Mouse (Mus musculus) cerebellum, adult 11-12 months (tissue): ENCODE measurements around the gene Smo.

Experiments used
- DNase-seq: peaks from one replicate; pipeline ENCODE4 v3.0.0; 2022

The Smo gene

DNA sequence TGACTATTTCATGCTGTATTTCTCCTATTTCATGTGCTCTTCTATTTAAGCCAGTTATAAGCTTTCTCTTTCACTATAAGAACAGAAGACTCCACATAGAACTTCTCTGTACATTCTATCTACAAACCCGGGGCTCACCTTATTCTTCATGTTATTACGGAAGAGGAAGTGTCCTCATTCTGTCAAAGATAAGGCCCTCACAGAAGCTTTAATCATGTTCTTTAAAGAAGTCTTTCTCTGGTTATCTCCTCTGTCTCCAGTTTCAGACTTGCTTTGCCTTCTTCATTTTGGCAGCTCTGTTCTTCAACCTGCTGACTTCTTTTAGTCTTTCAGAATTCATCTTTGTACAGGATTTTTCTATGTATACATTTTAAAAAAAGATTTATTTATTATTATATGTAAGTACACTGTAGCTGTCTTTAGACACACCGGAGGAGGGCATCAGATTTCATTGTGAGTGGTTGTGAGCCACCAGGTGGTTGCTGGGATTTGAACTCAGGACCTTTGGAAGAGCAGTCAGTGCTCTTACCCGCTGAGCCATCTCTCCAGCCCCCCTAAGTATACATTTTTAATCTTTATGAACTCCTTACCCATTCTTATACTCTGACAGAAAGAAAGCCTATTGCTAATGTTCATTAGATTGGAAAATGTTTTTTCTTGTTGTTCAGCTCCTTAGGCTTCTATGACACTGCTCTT is 41.4 kb downstream of the Smo start:
- no peak for DNase-seq

GRCm38 (mm10) chr6:29777238-29777555 is 41.9 kb downstream of the Smo start:
- DNase-seq = no peak

GRCm38 (mm10) chr6:29780082-29780481 is 44.8 kb downstream of the Smo start:
- no peak for DNase-seq

DNA sequence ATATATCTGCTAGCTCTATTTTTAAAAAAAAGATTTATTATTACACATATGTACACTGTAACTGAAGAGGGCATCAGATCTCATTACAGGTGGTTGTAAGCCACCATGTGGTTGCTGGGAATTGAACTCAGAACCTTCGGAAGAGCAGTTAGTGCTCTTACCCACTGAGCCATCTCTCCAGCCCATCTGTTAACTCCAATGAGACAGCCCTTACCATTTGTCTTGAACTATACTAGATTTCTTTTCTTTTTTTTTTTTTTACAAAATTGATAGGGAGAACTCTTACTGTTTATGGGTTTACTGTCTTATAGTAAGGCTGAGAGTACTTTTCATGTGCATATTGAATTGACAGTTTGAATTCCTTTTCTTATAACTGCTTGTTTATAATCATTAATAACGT is 45.3 kb downstream of the Smo start:
- DNase-seq = no peak

GRCm38 (mm10) chr6:29782239-29782638 is 46.9 kb downstream of the Smo start:
- no peak for DNase-seq

DNA sequence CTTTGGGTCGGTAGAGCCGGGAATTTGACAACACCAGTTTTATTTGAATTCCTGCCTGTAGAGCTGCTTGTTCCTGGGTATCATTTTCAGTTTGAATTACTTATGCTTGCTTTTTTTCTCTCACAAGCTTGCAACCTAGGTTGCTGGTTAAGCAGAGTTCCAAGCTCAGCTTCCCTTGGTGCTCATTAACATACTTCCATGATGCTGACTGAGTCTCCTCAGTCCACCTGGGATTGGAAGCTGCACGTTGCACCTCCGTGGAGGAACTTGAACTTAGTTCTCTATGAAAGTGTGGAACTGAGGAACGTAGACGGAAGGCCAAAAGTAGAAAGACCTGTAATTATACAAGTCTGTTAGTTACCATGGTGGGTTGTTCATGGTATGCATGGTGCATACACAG is 48.7 kb downstream of the Smo start:
- no peak for DNase-seq

GRCm38 (mm10) chr6:29784413-29785021 is 49.2 kb downstream of the Smo start:
- DNase-seq = no peak

DNA sequence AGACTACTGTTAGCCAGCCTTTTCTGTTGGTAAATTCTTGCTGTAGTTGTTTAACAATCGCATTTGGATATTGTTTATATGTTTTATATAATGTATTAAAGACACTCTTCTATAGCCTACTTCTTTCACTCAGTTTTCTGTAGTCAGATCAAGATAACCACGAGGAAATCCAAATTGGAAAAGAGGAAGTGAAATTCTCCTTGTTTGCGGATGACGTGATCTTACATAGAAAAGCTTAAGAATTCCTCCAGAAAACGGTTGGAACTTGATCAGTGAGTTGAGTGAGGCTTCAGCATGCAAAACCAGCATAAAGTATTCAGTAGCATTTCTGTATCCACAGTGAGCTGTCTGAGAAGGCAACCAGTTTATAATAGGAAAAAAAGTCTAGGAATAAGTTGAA is 50.5 kb downstream of the Smo start:
- DNase-seq = no peak

DNA sequence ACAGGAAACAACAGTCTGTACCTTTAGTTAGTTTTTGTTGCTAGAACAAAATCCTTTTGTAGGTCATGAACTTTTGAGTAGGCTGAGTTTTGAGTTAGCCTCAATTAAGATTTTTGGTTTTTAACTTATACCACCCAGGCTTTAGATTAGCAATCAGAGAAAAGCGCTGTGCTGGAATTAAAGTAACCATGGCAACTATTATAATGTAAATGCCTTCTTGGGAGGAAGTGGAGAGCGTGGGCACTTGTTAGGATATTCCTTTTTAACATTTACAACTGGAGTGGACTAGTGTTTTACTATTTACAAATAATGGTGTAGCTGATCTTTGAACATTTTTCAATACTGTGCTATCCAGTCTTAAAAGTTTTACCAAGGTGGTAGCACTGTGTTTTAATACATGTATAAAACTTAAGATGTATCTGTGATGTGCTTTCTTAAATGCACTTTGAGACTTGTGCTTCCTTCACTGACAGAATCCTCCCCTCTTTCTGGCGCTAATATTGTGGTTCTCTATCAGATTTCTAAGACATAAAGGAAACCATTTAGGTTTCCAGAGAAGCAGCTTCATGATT is 53.6 kb downstream of the Smo start:
- no peak for DNase-seq

- DNase-seq = no peak
Measured at GRCm38 (mm10) chr6:29790014-29790698, 54.9 kb downstream of the Smo start.

DNA sequence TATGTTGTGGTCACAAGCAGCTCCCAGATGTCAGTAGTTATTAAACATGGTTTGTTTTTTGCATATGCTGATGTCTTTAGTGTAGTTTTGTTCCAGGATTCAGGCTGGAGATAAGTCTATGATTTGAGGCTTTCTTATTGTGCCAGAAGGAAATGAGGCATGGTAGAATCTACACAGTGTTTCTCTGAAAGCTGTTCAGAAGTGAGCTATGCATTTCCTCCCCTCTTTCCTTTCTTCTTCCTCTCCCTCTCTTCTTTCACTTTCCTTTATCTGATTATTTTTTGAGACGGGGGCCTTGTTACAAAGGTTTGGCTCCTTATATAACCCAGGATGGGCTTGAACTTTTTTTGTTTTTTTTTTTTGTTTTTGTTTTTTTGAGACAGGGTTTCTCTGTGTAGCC is 58.2 kb downstream of the Smo start:
- no peak for DNase-seq

DNA sequence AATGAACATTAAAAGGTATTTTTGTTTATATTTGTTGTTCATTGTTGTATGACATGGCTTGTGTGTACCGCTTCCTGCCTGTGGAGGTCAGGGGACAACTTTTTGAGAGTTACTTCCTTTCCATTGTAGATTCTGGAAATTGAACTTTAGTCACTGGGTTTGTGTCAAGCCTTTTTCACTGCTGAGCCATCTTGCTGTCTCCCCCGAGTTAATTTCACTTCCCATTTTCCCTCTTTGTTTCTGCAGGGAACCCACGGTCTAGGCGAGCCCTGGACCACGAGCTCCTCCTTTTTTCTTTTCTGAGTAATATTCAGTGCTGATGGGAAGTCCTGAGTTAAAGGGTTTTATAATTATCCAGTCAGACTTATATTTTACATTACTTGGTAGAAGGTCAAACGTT is 59.3 kb downstream of the Smo start:
- DNase-seq = no peak

GRCm38 (mm10) chr6:29802979-29803378 is 67.7 kb downstream of the Smo start:
- no peak for DNase-seq

DNA sequence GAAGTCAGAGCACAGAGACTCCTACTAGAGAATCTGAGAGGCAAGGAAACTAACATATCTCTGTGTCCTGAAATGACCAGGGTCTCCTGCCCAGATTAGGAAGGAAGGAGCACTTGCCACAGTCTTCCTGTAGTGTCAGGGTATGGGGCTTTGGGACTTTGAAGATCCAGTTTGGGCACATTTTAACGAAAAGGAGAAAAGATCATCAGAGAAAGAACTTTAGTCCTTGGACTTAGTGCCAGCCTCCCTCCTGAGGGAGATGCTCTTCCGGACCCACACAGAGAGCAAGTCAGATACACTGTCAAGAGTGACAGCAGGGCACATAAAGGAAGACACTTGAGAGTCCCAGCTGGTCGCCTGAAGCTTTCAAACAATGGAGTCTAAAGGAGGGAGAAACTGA is 68.7 kb downstream of the Smo start:
- no peak for DNase-seq

- no peak for DNase-seq
Measured at GRCm38 (mm10) chr6:29805381-29805780, 70.1 kb downstream of the Smo start.
